Mouse (Mus musculus): ENCODE measurements around the gene Ing5. TPM values are rescaled to one million over a fixed set of nuclear protein-coding genes. Genes with fewer than 3 reads are reported as not detected.
"Not testable (repeated sequence)": the region's sequence is repeated elsewhere in the genome, so short reads cannot be mapped to it uniquely, and the experiment has no call there.

The Ing5 gene
- polyA plus RNA-seq (2015; fragmentation: Nextera tagmentation; extraction: Ambion mirVana), result 10.2 and 10.9 TPM in 2 replicates

GRCm38 (mm10) chr1:93803556-93804507, at the start of gene Ing5:
Gene Ing5 (plus strand): TSS chr1:93803965.
- Histone ChIP-seq H3K9ac (peak within 1 kb of the TSS; percentile 90), H3K36me3 (replicated peaks) (peaks cover 11% of the 10 kb centered on the region; the same call in 1 of the 2 replicates), H3K4me3 (peak within 1 kb of the TSS; percentile 84), H3K27me3 (replicated peaks) (no peaks in the 10 kb centered on the region), H3K4me2 (peak within 1 kb of the TSS; percentile 78), H3K27ac (peak within 1 kb of the TSS; percentile 98), H3K4me1 (peaks cover 32% of the 10 kb centered on the region), H3K9me3 (no peaks in the 10 kb centered on the region)
- ATAC-seq (replicated peaks), result peak; percentile 93
- WGBS, result under 1% methylated on average over 92 of the region's 94 CpGs

GRCm38 (mm10) chr1:93754573-93755290, 49.0 kb upstream of the Ing5 start, which contains the start of gene Thap4:
Gene Thap4 (minus strand): TSS chr1:93754864.
- peak within 1 kb of the TSS; percentile 84 for H3K4me2 ChIP-seq

GRCm38 (mm10) chr1:93755291-93755610, 48.5 kb upstream of the Ing5 start:
- no peaks in the 10 kb centered on the region for H3K36me3 ChIP-seq (replicated peaks)
- H3K27me3 ChIP-seq (replicated peaks), result no peaks in the 10 kb centered on the region
- peak overlapping the region; percentile 91 for H3K4me3 ChIP-seq
- 1% methylated on average over 13 of the region's 13 CpGs for WGBS
- peak overlapping the region; percentile 84 for H3K4me2 ChIP-seq
- peak overlapping the region; percentile 69 for H3K9ac ChIP-seq
- ATAC-seq (replicated peaks), result no peak
- no peaks in the 10 kb centered on the region for H3K9me3 ChIP-seq
- H3K27ac ChIP-seq, result peak overlapping the region; percentile 79
- H3K4me1 ChIP-seq, result peaks cover 40% of the 10 kb centered on the region

More at GRCm38 (mm10) chr1:93754573-93755290, 49.0 kb upstream of the Ing5 start, which contains the start of gene Thap4:
- H3K27me3 ChIP-seq (replicated peaks), result no peaks in the 10 kb centered on the region
- peaks cover 40% of the 10 kb centered on the region for H3K4me1 ChIP-seq
- H3K9me3 ChIP-seq, result no peaks in the 10 kb centered on the region
- peaks cover 5% of the 10 kb centered on the region; the same call in 1 of the 2 replicates for H3K36me3 ChIP-seq (replicated peaks)
- peak within 1 kb of the TSS; percentile 69 for H3K9ac ChIP-seq
- WGBS, result under 1% methylated on average over 119 of the region's 121 CpGs
- peak; percentile 95 for ATAC-seq (replicated peaks)
- peak within 1 kb of the TSS; percentile 91 for H3K4me3 ChIP-seq
- peak within 1 kb of the TSS; percentile 79 for H3K27ac ChIP-seq

- Histone ChIP-seq H3K4me1 (peaks cover 40% of the 10 kb centered on the region), H3K27ac (0 out of 2 replicates have a peak overlapping the region, but pooled peaks have one; percentile 79), H3K4me2 (peak overlapping the region; percentile 84), H3K9me3 (no peaks in the 10 kb centered on the region), H3K27me3 (replicated peaks) (no peaks in the 10 kb centered on the region), H3K4me3 (peak overlapping the region; percentile 91), H3K36me3 (replicated peaks) (no peaks in the 10 kb centered on the region), H3K9ac (peak overlapping the region; percentile 69; the same call in 1 of the 2 replicates)
- WGBS, result 27% methylated on average over 7 of the region's 7 CpGs
- ATAC-seq (replicated peaks), result no peak
Observed at GRCm38 (mm10) chr1:93755618-93756017, 48.1 kb upstream of the Ing5 start.

GRCm38 (mm10) chr1:93756154-93756553, 47.6 kb upstream of the Ing5 start:
- peaks cover 40% of the 10 kb centered on the region for H3K4me1 ChIP-seq
- no peaks in the 10 kb centered on the region for H3K36me3 ChIP-seq (replicated peaks)
- ATAC-seq (replicated peaks), result no peak
- H3K9me3 ChIP-seq, result no peaks in the 10 kb centered on the region
- H3K4me3 ChIP-seq, result no peak overlapping the region
- H3K27me3 ChIP-seq (replicated peaks), result no peaks in the 10 kb centered on the region
- no peak overlapping the region for H3K27ac ChIP-seq
- peak overlapping the region; percentile 84 for H3K4me2 ChIP-seq
- no peak overlapping the region for H3K9ac ChIP-seq

GRCm38 (mm10) chr1:93760076-93760475, 43.7 kb upstream of the Ing5 start:
- Histone ChIP-seq H3K4me1 (peaks cover 30% of the 10 kb centered on the region), H3K27ac (no peak overlapping the region), H3K4me2 (no peak overlapping the region), H3K9ac (no peak overlapping the region), H3K36me3 (replicated peaks) (no peaks in the 10 kb centered on the region), H3K27me3 (replicated peaks) (no peaks in the 10 kb centered on the region), H3K9me3 (no peaks in the 10 kb centered on the region), H3K4me3 (no peak overlapping the region)
- ATAC-seq (replicated peaks), result no peak
- 92% methylated on average over 1 of the region's 1 CpGs for WGBS

GRCm38 (mm10) chr1:93763531-93763930, 40.2 kb upstream of the Ing5 start:
- H3K4me1 ChIP-seq; ATAC-seq (replicated peaks); H3K27ac ChIP-seq; H3K9me3 ChIP-seq; H3K4me2 ChIP-seq; H3K27me3 ChIP-seq (replicated peaks); H3K4me3 ChIP-seq; H3K9ac ChIP-seq; H3K36me3 ChIP-seq (replicated peaks): not testable (repeated sequence)
- WGBS, result 91% methylated on average over 3 of the region's 3 CpGs

- H3K4me2 ChIP-seq, result no peak overlapping the region
- WGBS, result 96% methylated on average over 9 of the region's 9 CpGs
- H3K27ac ChIP-seq, result no peak overlapping the region
- ATAC-seq (replicated peaks), result no peak
- no peaks in the 10 kb centered on the region for H3K36me3 ChIP-seq (replicated peaks)
- no peak overlapping the region for H3K4me3 ChIP-seq
- H3K27me3 ChIP-seq (replicated peaks), result no peaks in the 10 kb centered on the region
- H3K9ac ChIP-seq, result no peak overlapping the region
- no peaks in the 10 kb centered on the region for H3K4me1 ChIP-seq
- H3K9me3 ChIP-seq, result no peaks in the 10 kb centered on the region
Observed at GRCm38 (mm10) chr1:93764871-93765591, 38.7 kb upstream of the Ing5 start.

GRCm38 (mm10) chr1:93767600-93767999, 36.2 kb upstream of the Ing5 start:
- Histone ChIP-seq H3K27me3 (replicated peaks) (no peaks in the 10 kb centered on the region), H3K4me2 (no peak overlapping the region), H3K27ac (no peak overlapping the region), H3K9ac (no peak overlapping the region), H3K36me3 (replicated peaks) (no peaks in the 10 kb centered on the region), H3K4me3 (no peak overlapping the region), H3K9me3 (no peaks in the 10 kb centered on the region), H3K4me1 (no peaks in the 10 kb centered on the region)
- WGBS, result 96% methylated on average over 6 of the region's 6 CpGs
- no peak for ATAC-seq (replicated peaks)

GRCm38 (mm10) chr1:93769901-93770300, 33.9 kb upstream of the Ing5 start:
- ATAC-seq (replicated peaks), result no peak
- Histone ChIP-seq H3K4me1 (no peaks in the 10 kb centered on the region), H3K27me3 (replicated peaks) (no peaks in the 10 kb centered on the region), H3K4me3 (no peak overlapping the region), H3K9me3 (no peaks in the 10 kb centered on the region), H3K4me2 (no peak overlapping the region), H3K27ac (no peak overlapping the region), H3K9ac (no peak overlapping the region), H3K36me3 (replicated peaks) (peaks cover 12% of the 10 kb centered on the region; the same call in 1 of the 2 replicates)
- 98% methylated on average over 3 of the region's 3 CpGs for WGBS

GRCm38 (mm10) chr1:93776686-93777085, 27.1 kb upstream of the Ing5 start:
- no peak overlapping the region for H3K4me2 ChIP-seq
- 79% methylated on average over 5 of the region's 5 CpGs for WGBS
- H3K27me3 ChIP-seq (replicated peaks), result no peaks in the 10 kb centered on the region
- H3K9me3 ChIP-seq, result no peaks in the 10 kb centered on the region
- H3K4me1 ChIP-seq, result no peaks in the 10 kb centered on the region
- no peak overlapping the region for H3K4me3 ChIP-seq
- H3K27ac ChIP-seq, result no peak overlapping the region
- ATAC-seq (replicated peaks), result no peak
- peaks cover 60% of the 10 kb centered on the region for H3K36me3 ChIP-seq (replicated peaks)
- no peak overlapping the region for H3K9ac ChIP-seq

- no peaks in the 10 kb centered on the region for H3K9me3 ChIP-seq
- no peak overlapping the region for H3K27ac ChIP-seq
- no peak overlapping the region for H3K9ac ChIP-seq
- no peak for ATAC-seq (replicated peaks)
- 95% methylated on average over 2 of the region's 2 CpGs for WGBS
- peaks cover 81% of the 10 kb centered on the region for H3K36me3 ChIP-seq (replicated peaks)
- H3K4me2 ChIP-seq, result no peak overlapping the region
- no peaks in the 10 kb centered on the region for H3K27me3 ChIP-seq (replicated peaks)
- H3K4me1 ChIP-seq, result no peaks in the 10 kb centered on the region
- H3K4me3 ChIP-seq, result no peak overlapping the region
Observed at GRCm38 (mm10) chr1:93786912-93787311, 16.9 kb upstream of the Ing5 start.
